Mouse (Mus musculus): ENCODE results near the gene 4930442H23Rik. TPM values are rescaled to one million over a fixed set of nuclear protein-coding genes. Genes with fewer than 3 reads are reported as not detected.
A peak's percentile ranks its signal among the peaks of the same experiment; 100 is the strongest.
"Not testable (repeated sequence)": the region's sequence is repeated elsewhere in the genome, so short reads cannot be mapped to it uniquely, and the experiment has no call there.

The 4930442H23Rik gene
- polyA plus RNA-seq, 1 experiment from 2014 or later, result 0.15 TPM

- H3K27ac ChIP-seq, result peak overlapping the region; percentile 81
- H3K9ac ChIP-seq, result peak overlapping the region; percentile 16; the same call in 1 of the 2 replicates
- H3K36me3 ChIP-seq, result peaks cover 22% of the 10 kb centered on the region
- H3K4me3 ChIP-seq (replicated peaks), result peak overlapping the region; percentile 28
- no peaks in the 10 kb centered on the region for H3K9me3 ChIP-seq
- peaks cover 39% of the 10 kb centered on the region for H3K4me1 ChIP-seq (replicated peaks)
- peak overlapping the region; percentile 59 for H3K4me2 ChIP-seq (replicated peaks)
- 4% methylated on average over 29 of the region's 29 CpGs for WGBS
- ATAC-seq, result peak; percentile 58
- no peaks in the 10 kb centered on the region for H3K27me3 ChIP-seq (replicated peaks)
These were observed 8.9 kb downstream of the 4930442H23Rik start for GRCm38 (mm10) chr10:81174617-81175344.

DNA sequence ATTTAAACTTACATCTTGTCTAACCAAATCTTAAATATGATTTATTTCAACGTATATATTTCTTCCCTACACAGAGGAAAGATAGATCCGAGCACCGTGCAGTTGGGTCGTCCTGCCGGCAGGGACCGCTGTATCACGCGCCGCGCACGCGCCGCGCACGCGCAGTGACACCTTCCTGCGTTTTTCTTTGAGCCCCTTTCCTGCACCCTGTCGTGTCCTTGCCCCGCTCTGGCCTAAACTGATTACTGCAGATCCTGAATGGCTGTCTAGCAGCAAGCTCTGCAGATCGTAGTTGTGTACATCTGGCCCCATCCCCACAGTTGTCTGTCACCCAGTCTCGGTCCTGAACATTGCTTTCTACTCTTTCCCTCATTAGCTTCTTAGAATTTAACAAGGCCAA lies 10.5 kb downstream of the 4930442H23Rik start:
- ATAC-seq, result 0 out of 2 replicates have a peak, but pooled peaks have one; percentile 13
- peaks cover 33% of the 10 kb centered on the region for H3K4me1 ChIP-seq (replicated peaks)
- WGBS, result 3% methylated on average over 21 of the region's 21 CpGs
- H3K36me3 ChIP-seq, result peaks cover 6% of the 10 kb centered on the region
- no peak overlapping the region for H3K9ac ChIP-seq
- H3K9me3 ChIP-seq, result no peaks in the 10 kb centered on the region
- peak overlapping the region; percentile 75 for H3K27ac ChIP-seq
- H3K4me3 ChIP-seq (replicated peaks), result no peak overlapping the region
- no peaks in the 10 kb centered on the region for H3K27me3 ChIP-seq (replicated peaks)
- peak overlapping the region; percentile 33 for H3K4me2 ChIP-seq (replicated peaks)

DNA sequence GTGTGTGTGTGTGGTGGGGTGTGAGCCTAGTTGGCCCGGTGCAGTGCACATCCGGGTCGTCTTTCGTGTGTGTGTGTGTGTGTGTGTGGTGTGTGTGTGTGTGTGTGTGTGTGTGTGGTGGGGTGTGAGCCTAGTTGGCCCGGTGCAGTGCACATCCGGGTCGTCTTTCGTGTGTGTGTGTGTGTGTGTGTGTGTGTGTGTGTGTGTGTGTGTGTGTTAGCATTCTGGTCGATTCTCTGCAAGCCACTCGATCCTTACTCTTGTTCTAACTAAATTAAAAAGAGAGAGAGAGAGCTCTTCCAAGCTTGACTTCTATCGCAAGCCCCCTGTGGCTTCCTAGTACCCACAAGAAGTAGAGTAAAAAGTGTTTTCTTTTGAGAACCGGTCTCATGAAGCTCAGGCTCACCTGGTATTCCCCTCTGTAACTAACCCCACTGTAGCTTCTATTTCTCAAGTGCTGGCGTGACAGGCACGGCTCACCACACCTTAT lies 14.2 kb downstream of the 4930442H23Rik start:
- H3K9ac ChIP-seq; H3K4me3 ChIP-seq (replicated peaks); H3K27me3 ChIP-seq (replicated peaks); H3K9me3 ChIP-seq; H3K36me3 ChIP-seq: not testable (repeated sequence)
- Histone ChIP-seq H3K4me1 (replicated peaks) (peaks cover 27% of the 10 kb centered on the region), H3K27ac (peak overlapping the region; percentile 48; the same call in 1 of the 2 replicates), H3K4me2 (replicated peaks) (0 out of 2 replicates have a peak overlapping the region, but pooled peaks have one; percentile 89)
- ATAC-seq, result peak; percentile 29; the same call in 1 of the 2 replicates
- WGBS, result 29% methylated on average over 14 of the region's 14 CpGs

DNA sequence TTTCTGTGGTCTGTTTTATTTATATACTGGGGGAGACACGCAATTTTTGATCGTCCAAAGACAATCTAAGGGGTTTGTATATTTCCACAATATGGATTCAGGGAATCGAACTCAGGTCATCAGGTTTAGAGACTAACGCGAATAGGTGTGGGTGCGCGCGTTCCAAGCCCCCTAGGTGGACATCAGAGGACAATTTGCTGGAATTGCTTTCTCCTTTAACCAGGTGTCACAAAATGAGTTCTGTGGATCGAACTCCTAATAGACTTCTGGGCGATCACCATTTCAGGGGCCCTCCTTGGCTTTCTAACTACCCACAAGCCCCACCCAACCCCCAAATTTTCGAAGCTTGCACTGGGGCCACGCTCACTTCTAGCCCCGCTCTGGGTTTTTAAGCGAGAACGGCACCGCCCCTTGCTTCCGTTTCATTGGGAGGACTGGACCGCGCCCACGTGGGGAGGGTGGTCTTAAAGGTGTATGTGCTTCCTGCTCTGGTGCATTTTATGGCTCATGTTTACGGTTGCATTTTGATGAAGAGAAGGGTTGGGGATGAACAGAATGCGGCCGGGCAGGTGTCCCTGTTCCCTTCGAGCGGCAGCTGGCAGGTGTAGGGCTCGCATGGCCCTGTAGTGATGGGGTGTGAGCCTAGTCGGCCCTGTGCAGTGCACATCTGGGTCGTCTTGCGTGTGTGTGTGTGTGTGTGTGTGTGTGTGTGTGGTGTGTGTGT lies 15.0 kb downstream of the 4930442H23Rik start:
- 1% methylated on average over 29 of the region's 29 CpGs for whole genome bisulfite sequencing
- Histone ChIP-seq H3K27ac (peak overlapping the region; percentile 84), H3K27me3 (replicated peaks) (no peaks in the 10 kb centered on the region), H3K4me3 (replicated peaks) (peak overlapping the region; percentile 72), H3K36me3 (peaks cover 6% of the 10 kb centered on the region; the same call in 1 of the 2 replicates), H3K9me3 (no peaks in the 10 kb centered on the region), H3K9ac (peak overlapping the region; percentile 54), H3K4me2 (replicated peaks) (peak overlapping the region; percentile 89), H3K4me1 (replicated peaks) (peaks cover 23% of the 10 kb centered on the region)
- peak; percentile 50 for ATAC-seq

- Histone ChIP-seq H3K4me1 (replicated peaks) (peaks cover 18% of the 10 kb centered on the region), H3K27ac (peak overlapping the region; percentile 84), H3K4me2 (replicated peaks) (peak overlapping the region; percentile 89), H3K9ac (peak overlapping the region; percentile 54), H3K27me3 (replicated peaks) (no peaks in the 10 kb centered on the region), H3K4me3 (replicated peaks) (peak overlapping the region; percentile 72), H3K36me3 (peaks cover 10% of the 10 kb centered on the region; the same call in 1 of the 2 replicates), H3K9me3 (no peaks in the 10 kb centered on the region)
- 10% methylated on average over 5 of the region's 5 CpGs for WGBS
- ATAC-seq, result peak; percentile 60
These were observed 15.6 kb downstream of the 4930442H23Rik start for GRCm38 (mm10) chr10:81168087-81168431.

DNA sequence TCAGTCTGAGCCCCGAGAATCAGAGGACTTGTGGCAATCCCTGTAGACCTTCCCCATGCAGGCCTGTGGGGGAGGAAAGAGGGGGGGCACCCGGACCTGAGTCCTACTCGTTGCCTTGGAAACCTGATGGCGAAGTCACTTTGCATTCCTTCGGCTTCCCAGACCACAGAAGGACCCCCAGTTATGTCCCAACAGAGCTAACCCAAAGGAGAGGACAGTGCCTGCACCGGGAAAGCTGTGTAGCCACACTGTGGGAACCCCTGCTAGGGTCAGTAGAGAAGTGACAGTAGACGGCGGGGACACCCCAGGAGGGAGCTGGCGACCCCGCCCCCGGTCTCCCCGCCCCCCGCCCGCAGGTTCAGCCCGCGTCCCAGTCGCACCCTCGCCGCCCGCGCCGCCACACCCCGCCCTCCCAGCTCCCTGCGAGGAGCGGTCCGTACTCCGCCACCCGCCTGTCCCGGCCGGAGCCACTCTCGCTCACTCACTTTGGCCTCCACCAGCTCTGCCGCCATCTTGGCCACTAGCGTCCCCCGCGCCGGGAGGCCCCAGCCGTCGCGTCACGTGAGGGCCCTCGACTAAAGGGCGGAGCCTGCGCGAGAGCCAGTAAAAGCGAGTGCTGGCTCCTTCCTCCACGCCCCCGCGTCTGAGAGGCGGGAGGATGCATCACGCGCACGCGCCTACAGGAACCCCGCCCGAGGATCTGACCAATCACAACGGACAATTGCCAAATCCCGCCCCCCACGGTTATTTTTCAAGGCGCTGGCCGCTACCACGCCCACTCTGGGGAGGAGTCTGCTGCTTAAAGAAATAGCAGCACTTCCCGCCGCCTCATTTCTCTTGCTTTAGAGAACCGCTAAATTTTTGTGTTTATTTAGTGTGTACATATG lies 16.2 kb downstream of the 4930442H23Rik start, which contains the start of gene Pias4:
Pias4 (minus strand) TSS at position 724 of the 887 bp plus-strand sequence.
- Histone ChIP-seq H3K4me1 (replicated peaks) (peaks cover 16% of the 10 kb centered on the region), H3K4me3 (replicated peaks) (peak within 1 kb of the TSS; percentile 72), H3K9me3 (no peaks in the 10 kb centered on the region), H3K27ac (peak within 1 kb of the TSS; percentile 84), H3K4me2 (replicated peaks) (peak within 1 kb of the TSS; percentile 89), H3K36me3 (peaks cover 13% of the 10 kb centered on the region; the same call in 1 of the 2 replicates), H3K27me3 (replicated peaks) (no peaks in the 10 kb centered on the region), H3K9ac (peak within 1 kb of the TSS; percentile 74)
- peak; percentile 92 for ATAC-seq
- WGBS, result under 1% methylated on average over 62 of the region's 64 CpGs

DNA sequence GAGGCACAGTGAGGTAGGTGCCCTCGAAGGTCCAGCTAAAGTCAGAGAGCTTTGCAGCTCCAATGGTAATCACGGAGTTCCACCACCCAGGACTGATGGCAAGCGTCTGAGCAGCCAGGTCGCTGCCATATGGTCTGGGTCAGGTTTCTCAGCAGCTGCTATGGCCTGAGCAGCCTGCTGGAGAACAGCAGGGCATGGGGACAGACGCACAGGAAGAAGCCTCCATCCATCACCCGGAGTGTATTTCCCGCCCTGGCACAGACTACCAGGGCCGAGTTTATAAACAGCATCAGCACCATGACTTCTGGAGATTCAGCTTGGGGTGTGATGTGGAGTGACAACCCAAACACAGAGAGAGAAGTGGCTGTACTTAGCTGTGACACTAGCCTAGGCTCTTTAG lies 18.5 kb downstream of the 4930442H23Rik start:
- WGBS, result 67% methylated on average over 8 of the region's 8 CpGs
- no peaks in the 10 kb centered on the region for H3K27me3 ChIP-seq (replicated peaks)
- no peak overlapping the region for H3K4me3 ChIP-seq (replicated peaks)
- H3K4me2 ChIP-seq (replicated peaks), result no peak overlapping the region
- H3K27ac ChIP-seq, result no peak overlapping the region
- H3K9me3 ChIP-seq, result no peaks in the 10 kb centered on the region
- peaks cover 23% of the 10 kb centered on the region for H3K4me1 ChIP-seq (replicated peaks)
- ATAC-seq, result no peak
- H3K9ac ChIP-seq, result no peak overlapping the region
- H3K36me3 ChIP-seq, result peaks cover 27% of the 10 kb centered on the region

GRCm38 (mm10) chr10:81162318-81162652 lies 21.4 kb downstream of the 4930442H23Rik start:
- H3K36me3 ChIP-seq, result peaks cover 29% of the 10 kb centered on the region
- no peak for ATAC-seq
- no peak overlapping the region for H3K4me3 ChIP-seq (replicated peaks)
- H3K9ac ChIP-seq, result no peak overlapping the region
- H3K4me2 ChIP-seq (replicated peaks), result no peak overlapping the region
- no peak overlapping the region for H3K27ac ChIP-seq
- H3K9me3 ChIP-seq, result no peaks in the 10 kb centered on the region
- H3K27me3 ChIP-seq (replicated peaks), result no peaks in the 10 kb centered on the region
- WGBS, result 60% methylated on average over 2 of the region's 2 CpGs
- H3K4me1 ChIP-seq (replicated peaks), result peaks cover 24% of the 10 kb centered on the region

DNA sequence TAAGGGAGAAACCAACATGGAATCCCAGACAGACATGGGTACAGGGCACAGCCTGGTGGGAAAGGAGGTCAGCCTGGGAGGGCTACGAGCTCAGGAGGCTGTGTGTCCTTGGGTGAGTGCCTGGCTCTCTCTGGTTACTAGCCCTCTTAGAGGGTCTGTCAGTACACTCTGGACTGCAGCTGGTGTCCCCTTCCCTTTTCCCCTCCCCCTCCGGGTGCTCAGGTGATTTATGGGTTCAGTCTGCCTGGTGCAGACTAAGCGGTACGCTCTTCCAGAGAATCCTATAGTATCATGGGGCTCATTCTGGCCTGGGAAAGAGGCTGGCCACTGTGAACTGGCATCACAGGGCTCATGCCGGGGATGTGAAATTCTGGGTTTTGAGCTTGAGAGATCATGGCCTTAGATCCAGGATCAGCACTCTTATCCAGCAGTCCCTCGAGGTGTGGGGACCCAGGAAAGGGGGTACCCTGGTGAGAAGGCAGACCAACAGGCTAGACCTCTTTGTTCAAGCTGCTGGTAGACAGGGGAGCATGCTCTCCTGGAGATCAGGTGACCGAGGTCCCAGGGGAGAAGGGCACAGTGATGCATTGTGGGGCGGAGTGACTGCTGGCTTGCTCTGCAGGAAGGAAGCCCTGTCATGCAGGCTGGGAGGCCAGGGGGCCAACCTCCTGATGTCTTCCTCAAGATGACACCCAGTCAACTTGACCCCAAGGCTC lies 21.9 kb downstream of the 4930442H23Rik start:
- Histone ChIP-seq H3K9me3 (no peaks in the 10 kb centered on the region), H3K4me1 (replicated peaks) (peaks cover 21% of the 10 kb centered on the region), H3K4me2 (replicated peaks) (no peak overlapping the region), H3K4me3 (replicated peaks) (no peak overlapping the region), H3K27me3 (replicated peaks) (no peaks in the 10 kb centered on the region), H3K9ac (no peak overlapping the region), H3K36me3 (peaks cover 35% of the 10 kb centered on the region), H3K27ac (no peak overlapping the region)
- WGBS, result 66% methylated on average over 8 of the region's 8 CpGs
- ATAC-seq, result no peak

GRCm38 (mm10) chr10:81154736-81155135 lies 28.9 kb downstream of the 4930442H23Rik start:
- no peak overlapping the region for H3K27ac ChIP-seq

DNA sequence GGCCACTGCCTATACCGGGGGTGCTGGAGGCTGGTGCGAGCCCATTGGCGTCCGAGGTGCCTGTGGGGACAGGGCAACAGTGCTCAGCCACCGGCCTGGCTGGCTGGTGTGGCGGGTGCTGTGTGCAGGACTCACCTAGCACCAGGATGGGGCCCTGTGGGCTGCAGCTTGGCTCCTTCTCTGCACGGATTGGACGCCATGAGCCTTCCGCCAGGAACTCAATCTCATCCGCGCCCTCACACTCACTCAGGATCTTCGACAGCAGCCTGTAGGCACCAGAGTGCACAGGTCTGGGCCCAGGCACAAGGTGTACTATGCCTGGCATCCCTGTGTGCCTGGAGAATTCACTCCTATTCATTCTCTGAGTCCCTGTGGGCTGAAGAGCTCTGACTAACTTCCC lies 29.3 kb downstream of the 4930442H23Rik start:
- peaks cover 58% of the 10 kb centered on the region for H3K36me3 ChIP-seq
- peaks cover 11% of the 10 kb centered on the region; the same call in 1 of the 2 replicates for H3K4me1 ChIP-seq (replicated peaks)
- no peaks in the 10 kb centered on the region for H3K27me3 ChIP-seq (replicated peaks)
- H3K9ac ChIP-seq, result no peak overlapping the region
- ATAC-seq, result no peak
- no peaks in the 10 kb centered on the region for H3K9me3 ChIP-seq
- H3K4me2 ChIP-seq (replicated peaks), result no peak overlapping the region
- no peak overlapping the region for H3K4me3 ChIP-seq (replicated peaks)
- 87% methylated on average over 12 of the region's 12 CpGs for WGBS
- no peak overlapping the region for H3K27ac ChIP-seq

More at GRCm38 (mm10) chr10:81154736-81155135, 28.9 kb downstream of the 4930442H23Rik start:
- no peaks in the 10 kb centered on the region for H3K9me3 ChIP-seq
- no peak overlapping the region for H3K4me3 ChIP-seq (replicated peaks)
- H3K36me3 ChIP-seq, result peaks cover 54% of the 10 kb centered on the region
- H3K4me1 ChIP-seq (replicated peaks), result peaks cover 12% of the 10 kb centered on the region; the same call in 1 of the 2 replicates
- no peaks in the 10 kb centered on the region for H3K27me3 ChIP-seq (replicated peaks)
- no peak overlapping the region for H3K9ac ChIP-seq
- no peak for ATAC-seq
- WGBS, result 75% methylated on average over 6 of the region's 6 CpGs
- H3K4me2 ChIP-seq (replicated peaks), result no peak overlapping the region

All from intestine, embryonic 15.5 days (tissue).